Mouse (Mus musculus) ovary, postnatal 36 days (tissue): ENCODE measurements around the gene Tom1l2.
A peak's percentile ranks its signal among the peaks of the same experiment; 100 is the strongest.

Experiments
- DNase-seq: peaks from one replicate; pipeline ENCODE4 v3.0.0; 2022; ENCODE audit warnings: low spot score, mixed read lengths

Tom1l2 gene

DNA sequence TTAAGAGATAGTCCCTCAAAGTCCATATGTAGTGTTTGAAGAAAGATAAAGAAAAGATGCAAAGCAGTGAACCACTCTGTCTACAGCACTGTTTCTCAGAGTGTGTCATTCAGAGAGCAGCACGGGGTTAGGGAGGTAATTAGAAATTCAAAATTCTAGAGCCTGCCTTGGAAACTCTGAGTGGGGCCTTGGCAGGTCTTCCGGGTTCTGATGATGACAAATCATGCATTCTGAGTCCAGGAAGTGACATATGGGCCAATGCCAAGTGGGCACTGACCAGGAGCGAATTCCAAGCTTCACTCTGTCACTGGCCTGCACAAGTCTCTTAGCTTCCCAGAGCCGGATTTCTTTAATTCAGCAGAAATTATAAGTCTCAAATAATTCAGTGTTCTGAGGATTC lies 6.2 kb downstream of the Tom1l2 start:
- peak; percentile 24 for DNase-seq

GRCm38 (mm10) chr11:60345868-60346267 lies 6.8 kb downstream of the Tom1l2 start:
- no peak for DNase-seq

- no peak for DNase-seq
These were observed 13.3 kb downstream of the Tom1l2 start for GRCm38 (mm10) chr11:60339361-60339760.

- peak; percentile 44 for DNase-seq
These were observed 14.4 kb downstream of the Tom1l2 start for GRCm38 (mm10) chr11:60338291-60338690.

- no peak for DNase-seq
These were observed 16.9 kb downstream of the Tom1l2 start for GRCm38 (mm10) chr11:60335771-60336170.

DNA sequence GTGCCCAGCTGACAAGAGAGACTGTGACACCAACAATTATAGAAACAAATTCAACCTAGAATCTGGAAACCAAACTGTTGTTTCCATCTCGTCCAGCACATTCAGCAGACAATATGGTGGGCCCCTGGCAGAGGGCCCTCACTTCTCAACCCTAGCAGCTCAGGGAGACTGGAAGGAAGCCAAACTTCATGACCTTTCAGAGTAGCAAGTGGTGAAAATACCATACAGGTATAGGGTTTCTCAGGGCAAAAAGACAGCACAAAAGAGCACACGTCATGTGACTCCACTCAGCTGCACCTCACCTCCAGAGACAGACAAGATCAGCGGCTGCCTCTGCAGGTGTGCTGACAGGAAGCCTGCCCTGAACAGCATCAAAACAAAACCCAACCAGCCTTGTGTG lies 18.6 kb downstream of the Tom1l2 start:
- no peak for DNase-seq

DNA sequence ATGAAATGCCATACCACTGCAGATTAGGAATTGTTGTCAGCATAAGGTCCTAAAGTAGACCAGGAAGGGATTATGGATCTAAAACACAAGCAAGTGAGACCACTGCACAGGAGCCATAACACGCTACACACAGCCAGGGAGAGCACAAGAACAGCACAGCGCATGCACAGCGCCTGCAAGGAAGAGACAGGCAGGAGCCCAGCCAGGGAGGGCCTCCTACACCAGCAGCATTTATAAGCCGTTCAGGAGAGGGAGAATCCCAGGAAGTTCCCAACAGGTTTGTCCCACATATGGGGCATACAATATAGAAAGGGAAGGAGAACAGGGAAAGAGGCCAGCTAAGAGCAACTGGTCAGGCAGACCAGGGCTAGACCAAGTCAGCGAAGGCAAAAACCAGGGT lies 19.2 kb downstream of the Tom1l2 start:
- no peak for DNase-seq

GRCm38 (mm10) chr11:60330551-60330950 lies 22.2 kb downstream of the Tom1l2 start:
- no peak for DNase-seq

GRCm38 (mm10) chr11:60323731-60324130 lies 29.0 kb downstream of the Tom1l2 start:
- no peak for DNase-seq

GRCm38 (mm10) chr11:60321438-60321837 lies 31.3 kb downstream of the Tom1l2 start:
- no peak for DNase-seq

DNA sequence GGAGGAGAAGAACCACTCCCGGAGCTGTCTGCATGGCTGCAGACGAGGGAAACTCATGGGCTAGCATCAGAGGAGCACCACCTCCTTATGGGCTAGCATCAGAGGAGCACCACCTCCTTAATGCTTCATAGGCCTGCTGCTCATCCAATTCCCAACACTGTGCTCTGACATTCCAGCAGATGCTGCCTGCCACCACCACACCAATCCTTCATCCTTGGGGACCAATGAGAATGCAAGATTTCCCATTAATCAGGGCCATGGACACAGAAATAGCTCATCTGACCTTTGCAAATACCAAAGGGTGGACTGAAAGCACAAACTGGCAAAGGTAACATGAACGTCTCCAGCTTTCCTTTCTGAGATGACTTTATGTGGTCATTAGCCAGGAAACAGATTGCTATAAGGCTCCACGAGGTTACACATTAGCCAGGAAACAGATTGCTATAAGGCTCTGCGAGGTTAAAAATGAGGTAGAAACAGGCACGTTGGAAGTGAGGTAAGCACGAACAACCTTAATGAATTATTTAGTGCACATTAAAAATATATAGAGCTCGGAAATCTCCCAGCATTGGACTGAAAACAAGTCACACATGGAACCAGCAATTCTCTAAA lies 32.2 kb downstream of the Tom1l2 start:
- no peak for DNase-seq

DNA sequence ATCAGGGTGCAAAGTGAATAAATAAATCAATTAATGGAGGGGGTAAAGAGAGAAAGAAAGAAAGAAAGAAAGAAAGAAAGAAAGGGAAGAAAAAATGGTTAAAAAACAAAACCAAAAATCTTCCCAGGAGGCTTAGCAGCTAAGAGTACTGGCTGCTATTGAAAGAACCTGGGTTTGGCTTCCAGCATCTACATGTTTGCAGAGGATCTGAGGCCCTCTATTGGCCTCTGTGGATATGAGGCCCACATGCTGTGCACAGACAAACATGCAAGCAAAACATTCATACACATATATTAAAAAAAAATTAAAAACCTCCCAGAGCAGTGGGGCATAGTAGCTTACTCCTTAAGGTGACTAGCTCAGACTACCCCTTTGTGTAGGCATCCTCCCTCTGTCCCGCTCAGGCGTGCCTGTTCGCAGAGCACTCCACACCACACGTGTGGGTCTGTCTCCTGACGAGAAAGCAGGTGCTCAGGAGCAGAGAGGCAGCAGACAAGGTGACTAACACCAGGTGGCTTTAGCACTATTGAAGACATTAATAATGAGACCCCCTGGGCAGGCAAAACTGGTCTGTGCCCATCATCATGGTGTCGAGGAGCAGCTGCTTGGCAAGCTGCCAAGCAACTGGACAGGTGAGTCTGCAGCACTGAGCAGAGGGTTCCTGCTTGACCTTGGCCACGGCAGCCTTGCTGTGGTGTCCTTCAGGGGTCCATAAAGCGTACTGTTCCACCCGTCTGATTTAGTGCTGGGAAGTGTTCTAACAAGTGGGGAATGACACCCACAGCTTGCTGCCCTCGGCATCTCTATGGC lies 33.2 kb downstream of the Tom1l2 start:
- no peak for DNase-seq

DNA sequence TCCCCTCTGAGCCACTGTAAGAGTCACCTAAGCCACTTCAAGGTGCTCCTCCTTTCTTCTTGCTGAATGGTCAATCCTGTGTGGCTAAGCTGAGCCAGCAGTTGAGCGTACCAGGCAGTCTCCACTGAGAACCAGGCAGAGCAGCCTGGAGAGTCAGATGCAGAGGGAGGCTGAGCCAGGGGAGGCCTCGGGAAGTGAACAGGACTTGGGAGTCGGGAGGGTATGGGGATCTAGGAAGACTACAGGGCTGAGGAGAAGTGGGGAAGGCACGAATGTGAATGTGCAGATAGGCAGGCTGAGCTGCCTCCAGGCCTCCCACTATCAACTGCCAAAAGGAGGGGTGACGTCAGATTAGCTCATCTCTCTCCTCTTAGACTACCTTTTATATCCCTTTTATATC lies 34.0 kb downstream of the Tom1l2 start:
- DNase-seq: no peak

- DNase-seq: no peak
These were observed 35.2 kb downstream of the Tom1l2 start for GRCm38 (mm10) chr11:60317376-60318102.

DNA sequence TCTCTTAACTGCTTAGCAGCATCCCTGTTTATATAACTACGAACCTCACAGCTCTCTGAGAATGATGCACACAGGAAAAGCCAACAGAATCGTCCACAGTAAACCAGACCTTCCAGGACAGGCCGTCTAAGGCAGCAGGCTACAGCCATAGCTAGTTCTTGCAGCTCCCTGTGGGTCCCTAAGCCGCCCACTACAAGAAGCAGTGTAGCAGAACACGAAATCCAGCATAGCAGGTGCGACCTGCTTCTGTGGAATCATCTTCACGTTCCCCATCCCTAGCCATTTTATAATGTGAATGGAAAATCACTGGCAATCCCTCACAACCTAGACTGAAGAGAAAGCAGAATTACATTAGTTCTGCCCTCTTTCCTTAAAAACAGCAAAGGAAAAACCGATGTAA lies 35.8 kb downstream of the Tom1l2 start:
- DNase-seq: no peak

DNA sequence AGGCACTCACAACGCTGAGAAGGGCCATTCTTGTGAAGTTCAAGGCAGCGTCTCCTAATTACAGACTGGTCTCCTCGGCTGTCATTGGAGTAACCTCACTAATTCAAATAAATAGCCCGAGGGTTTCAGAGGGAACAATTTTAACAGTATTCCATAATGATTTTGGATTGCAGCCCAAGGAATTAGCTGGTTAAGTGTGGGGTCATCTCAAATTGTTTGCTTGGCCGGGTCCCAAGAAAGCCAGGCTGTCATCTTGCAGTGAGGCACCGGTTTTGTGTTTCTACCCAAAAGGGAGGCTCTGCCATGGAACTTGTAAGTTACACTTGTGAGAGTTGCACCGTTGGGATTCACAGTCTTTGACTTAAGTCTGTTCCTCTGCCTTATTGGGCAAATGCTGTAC lies 36.5 kb downstream of the Tom1l2 start:
- no peak for DNase-seq

- DNase-seq: peak; percentile 75
These were observed 41.5 kb downstream of the Tom1l2 start for GRCm38 (mm10) chr11:60311025-60311854.

DNA sequence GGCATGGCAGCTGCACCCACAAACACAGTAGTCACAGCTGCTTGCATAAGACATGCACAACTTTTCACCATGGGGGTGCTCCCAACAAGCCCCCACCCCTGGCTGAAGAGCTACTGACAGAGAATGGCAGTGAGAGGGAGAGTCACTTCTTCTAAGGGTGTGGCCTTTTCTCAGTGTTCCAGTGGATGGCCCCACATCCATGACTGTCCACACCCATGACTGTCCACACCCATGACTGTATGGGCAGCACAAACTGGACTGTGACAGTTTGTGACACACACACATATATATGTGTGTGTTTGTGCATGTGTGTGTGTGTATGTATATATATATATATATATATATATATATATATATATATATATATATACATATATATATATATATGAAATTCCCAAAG lies 42.8 kb downstream of the Tom1l2 start:
- DNase-seq: no peak

DNA sequence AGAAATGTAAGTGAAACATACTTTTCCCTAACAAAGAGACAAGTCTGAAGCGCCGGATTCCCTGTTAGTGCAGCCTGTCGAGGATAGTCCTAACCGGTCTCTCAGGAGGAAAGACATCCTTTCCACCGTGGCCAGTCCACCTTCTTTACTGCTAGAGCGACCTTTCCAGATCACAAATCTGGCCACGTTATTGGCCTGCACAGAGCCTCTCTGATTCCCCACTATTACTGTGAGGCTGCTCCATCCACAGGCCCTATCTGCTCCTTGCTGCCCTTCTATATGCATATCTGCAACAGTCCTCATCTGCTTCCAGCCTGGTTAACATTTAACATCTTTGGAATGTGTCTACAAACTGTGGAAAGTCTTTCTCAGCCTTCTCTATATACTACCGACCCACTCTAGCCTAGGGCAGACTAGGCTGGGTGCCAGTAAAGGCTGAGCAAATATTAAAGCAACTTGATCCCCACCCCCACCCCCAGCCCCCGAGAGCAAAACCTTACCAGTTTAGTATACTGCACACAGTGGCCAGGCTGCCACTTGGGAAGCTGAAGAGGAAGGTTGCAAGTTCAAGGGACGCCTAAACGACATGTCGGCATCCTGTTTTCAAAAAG lies 44.1 kb downstream of the Tom1l2 start:
- DNase-seq: no peak

DNA sequence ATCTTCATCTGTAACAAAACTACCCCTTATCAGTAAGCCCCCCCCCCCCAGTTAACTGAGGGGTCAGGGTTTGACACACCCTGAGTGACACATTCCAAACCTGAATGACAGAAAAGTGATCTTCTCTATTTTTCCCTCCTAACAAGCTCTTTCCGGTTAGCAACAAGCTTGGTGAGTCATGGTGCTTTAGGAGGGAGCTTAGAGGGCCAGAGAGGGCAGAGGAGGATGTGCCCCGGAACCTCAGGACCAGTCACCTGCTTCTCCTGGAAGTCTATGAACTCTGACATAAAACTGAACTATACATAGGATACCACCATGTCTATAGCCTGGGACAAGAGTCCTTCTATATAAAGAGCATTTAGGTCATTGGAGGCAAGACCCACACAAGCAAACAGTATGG lies 44.6 kb downstream of the Tom1l2 start:
- no peak for DNase-seq

GRCm38 (mm10) chr11:60307375-60307825 lies 45.3 kb downstream of the Tom1l2 start:
- no peak for DNase-seq

DNA sequence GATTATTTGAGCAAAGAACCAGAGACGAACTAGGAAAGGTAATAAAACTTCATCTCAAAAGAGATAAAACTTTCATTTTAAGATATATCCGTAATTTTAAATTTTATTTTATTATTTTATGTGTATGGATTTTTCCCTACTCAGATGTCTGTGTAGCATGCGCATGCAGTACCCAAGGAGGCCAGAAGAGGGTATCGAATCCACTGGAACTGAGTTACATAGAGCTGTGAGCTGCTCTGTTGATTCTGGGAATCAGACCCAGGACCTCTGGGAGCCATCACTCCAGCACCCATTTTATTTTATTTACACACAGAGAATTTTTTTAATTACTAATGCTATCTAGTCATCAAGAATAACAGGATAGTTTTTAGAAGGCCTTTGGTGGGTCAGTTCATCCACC lies 45.9 kb downstream of the Tom1l2 start:
- DNase-seq: no peak
